Mouse (Mus musculus) left cerebral cortex, postnatal 25 days (tissue): ENCODE data around the gene Nudt3. TPM values are rescaled to one million over a fixed set of nuclear protein-coding genes. Genes with fewer than 3 reads are reported as not detected.
"Not testable (repeated sequence)": the region's sequence is repeated elsewhere in the genome, so short reads cannot be mapped to it uniquely, and the experiment has no call there.

Experiments
- DNase-seq, 2 experiments: peaks; one replicate each; pipeline ENCODE4 v3.0.0; 2022; ENCODE audit warnings: low spot score in 2 of 2, mixed read lengths in 1 of 2
- intact Hi-C: fragments of 180-260 bp; cut with DNase I; formaldehyde crosslinking; loops from one replicate; pipeline ENCODE4 v1.15.1; 2025
- total RNA-seq, 2 experiments: library from RNA; stranded (reverse); gene quantifications; 2 replicates each; pipeline ENCODE4 v1.2.3; 2021

Gene Nudt3
- total RNA-seq, 2 experiments from 2014 or later: 573 to 611 TPM

- no peak for DNase-seq
- intact Hi-C loops: no loop called here
These were observed 14.0 kb upstream of the Nudt3 start for GRCm38 (mm10) chr17:27637333-27637732.

- no peak for DNase-seq
- intact Hi-C loops: no loop called here
These were observed 13.1 kb upstream of the Nudt3 start, which contains the start of gene Rps10 for GRCm38 (mm10) chr17:27636132-27637020. TSS of gene Rps10 (minus strand) at chr17:27636669.

- intact Hi-C loops: loop anchor here (2.0 kb wide), 1 partner anchor 71 kb away; the partner anchor contains the start of gene AI413582
These were observed 12.2 kb upstream of the Nudt3 start for GRCm38 (mm10) chr17:27635575-27635903.

GRCm38 (mm10) chr17:27634871-27635574, 11.7 kb upstream of the Nudt3 start, which contains the start of gene RPS10-NUDT3:
TSS of gene RPS10-NUDT3 (minus strand) at chr17:27635222.
- intact Hi-C loops: loop anchor here (2.0 kb wide), 1 partner anchor 70 kb away; the partner anchor contains the start of gene AI413582
- DNase-seq: peak; percentile 92 to 93

More at GRCm38 (mm10) chr17:27635575-27635903, 12.2 kb upstream of the Nudt3 start:
- not testable (repeated sequence) for DNase-seq

- peak; percentile 81 to 88 for DNase-seq
- intact Hi-C loops: loop anchor here (1.0 kb wide), 1 partner anchor 64 kb away; the partner anchor contains the start of gene AI413582
These were observed 6.1 kb upstream of the Nudt3 start for GRCm38 (mm10) chr17:27629249-27630020.

- intact Hi-C loops: no loop called here
These were observed 5.1 kb upstream of the Nudt3 start for GRCm38 (mm10) chr17:27628376-27628775.

GRCm38 (mm10) chr17:27627451-27627850, 4.2 kb upstream of the Nudt3 start:
- DNase-seq: no peak
- intact Hi-C loops: no loop called here

More at GRCm38 (mm10) chr17:27628376-27628775, 5.1 kb upstream of the Nudt3 start:
- DNase-seq: no peak

GRCm38 (mm10) chr17:27626681-27627080, 3.4 kb upstream of the Nudt3 start:
- intact Hi-C loops: no loop called here

GRCm38 (mm10) chr17:27625455-27626251, 2.4 kb upstream of the Nudt3 start:
- DNase-seq: no peak
- intact Hi-C loops: no loop called here

More at GRCm38 (mm10) chr17:27626681-27627080, 3.4 kb upstream of the Nudt3 start:
- peak in 1 of 2 experiments; percentile 59 for DNase-seq

GRCm38 (mm10) chr17:27622611-27623359, 510 bp downstream of the Nudt3 start:
- intact Hi-C loops: loop anchor here (1.0 kb wide), 1 partner anchor 57 kb away; the partner anchor contains the start of gene AI413582
- DNase-seq: no peak

GRCm38 (mm10) chr17:27621705-27622531, 1.4 kb downstream of the Nudt3 start:
- intact Hi-C loops: no loop called here
- DNase-seq: peak in 1 of 2 experiments; percentile 72

- peak in 1 of 2 experiments; percentile 40 for DNase-seq
These were observed 2.1 kb downstream of the Nudt3 start for GRCm38 (mm10) chr17:27621161-27621560.

GRCm38 (mm10) chr17:27615388-27615787, 7.9 kb downstream of the Nudt3 start:
- intact Hi-C loops: no loop called here
- no peak for DNase-seq

More at GRCm38 (mm10) chr17:27621161-27621560, 2.1 kb downstream of the Nudt3 start:
- intact Hi-C loops: no loop called here

GRCm38 (mm10) chr17:27613016-27613415, 10.3 kb downstream of the Nudt3 start:
- no peak for DNase-seq
- intact Hi-C loops: no loop called here

- DNase-seq: no peak
- intact Hi-C loops: loop anchor here (2.0 kb wide), 1 partner anchor 27 kb away; no protein-coding TSS in a partner anchor
These were observed 11.3 kb downstream of the Nudt3 start for GRCm38 (mm10) chr17:27611994-27612393.

GRCm38 (mm10) chr17:27611519-27611884, 11.8 kb downstream of the Nudt3 start:
- DNase-seq: peak in 1 of 2 experiments; percentile 50
- intact Hi-C loops: loop anchor here (2.0 kb wide), 1 partner anchor 27 kb away; no protein-coding TSS in a partner anchor
